Mouse (Mus musculus) lung, embryonic 14.5 days (tissue): ENCODE data around the gene Dlgap1. TPM values are rescaled to one million over a fixed set of nuclear protein-coding genes. Genes with fewer than 3 reads are reported as not detected.
"Not testable (repeated sequence)": the region's sequence is repeated elsewhere in the genome, so short reads cannot be mapped to it uniquely, and the experiment has no call there.

Experiments used
- ATAC-seq: fragments of 200-750 bp; cut with Nextera tagmentation; 2 replicates; pipeline ENCODE4 v1.8.0; 2017; ENCODE audit warnings: mild to moderate bottlenecking, moderate TSS enrichment, moderate library complexity; ENCODE audit not compliant: insufficient read depth
- DNase-seq: peaks from one replicate; pipeline ENCODE4 v3.0.0-alpha.2; 2015
- H3K27ac ChIP-seq: fragments of 300-500 bp; sonication (generic); 2 replicates; pipeline ENCODE4 v1.5.1; 2014; ENCODE audit warnings: low read depth, mild to moderate bottlenecking, moderate library complexity
- H3K27me3 ChIP-seq: fragments of 300-500 bp; sonication (generic); 2 replicates; pipeline ENCODE4 v1.6.1; 2014; ENCODE audit warnings: low read length, control low read depth; ENCODE audit not compliant: insufficient read depth
- H3K36me3 ChIP-seq: fragments of 300-500 bp; sonication (generic); 2 replicates; pipeline ENCODE4 v1.6.1; 2014; ENCODE audit warnings: control low read depth; ENCODE audit not compliant: insufficient read depth
- H3K4me1 ChIP-seq: fragments of 300-500 bp; sonication (generic); 2 replicates; pipeline ENCODE4 v1.6.1; 2014; ENCODE audit warnings: antibody characterized with exemption, control low read depth; ENCODE audit not compliant: insufficient read depth
- H3K4me2 ChIP-seq: fragments of 300-500 bp; sonication (generic); 2 replicates; pipeline ENCODE4 v1.6.1; 2014; ENCODE audit warnings: mild to moderate bottlenecking
- H3K4me3 ChIP-seq: fragments of 300-500 bp; sonication (generic); 2 replicates; pipeline ENCODE4 v1.5.1; 2014; ENCODE audit warnings: low read depth, low read length
- H3K9ac ChIP-seq: fragments of 300-500 bp; sonication (generic); 2 replicates; pipeline ENCODE4 v1.6.1; 2014
- H3K9me3 ChIP-seq: fragments of 300-500 bp; sonication (generic); 2 replicates; pipeline ENCODE4 v1.6.1; 2016; ENCODE audit warnings: low read depth, low read length, control low read depth
- CTCF ChIP-seq: IDR thresholded peaks from 2 replicates; pipeline ENCODE4 v1.5.1; 2016; ENCODE audit warnings: antibody characterized with exemption, low read depth
- whole genome bisulfite sequencing: fragments of 180-500 bp; shearing (Covaris S2); extraction: QIAGEN DNeasy Blood & Tissue Kit; methylation state at CpG from one replicate; pipeline ENCODE4 v1.1.7; 2014; 5-methylcytosine and 5-hydroxymethylcytosine counted together
- polyA plus RNA-seq: library from polyadenylated mRNA; unstranded; fragments of >200 nt; fragmentation: Nextera tagmentation; extraction: Ambion mirVana; gene quantifications from 2 replicates; pipeline ENCODE4 v1.2.1, GENCODE M21; 2014

The Dlgap1 gene
- polyA plus RNA-seq, 1 experiment from 2014 or later: 1.1 TPM

GRCm38 (mm10) chr17:70823083-70823482 is 854.2 kb downstream of the Dlgap1 start:
- Histone ChIP-seq H3K36me3 (no peaks in the 10 kb centered on the region), H3K9ac (no peak overlapping the region), H3K27me3 (peaks cover 11% of the 10 kb centered on the region), H3K4me2 (peak overlapping the region; percentile 16), H3K9me3 (no peaks in the 10 kb centered on the region), H3K4me3 (no peak overlapping the region), H3K27ac (no peak overlapping the region), H3K4me1 (no peaks in the 10 kb centered on the region)
- TF ChIP-seq CTCF: no peak
- DNase-seq (no peak), ATAC-seq (no peak)
- WGBS: 59% methylated on average over 8 of the region's 8 CpGs

- Histone ChIP-seq H3K27me3 (no peaks in the 10 kb centered on the region; the same call in 1 of the 2 replicates), H3K9ac (no peak overlapping the region), H3K36me3 (no peaks in the 10 kb centered on the region), H3K27ac (no peak overlapping the region), H3K9me3 (no peaks in the 10 kb centered on the region), H3K4me3 (no peak overlapping the region), H3K4me1 (no peaks in the 10 kb centered on the region), H3K4me2 (no peak overlapping the region)
- DNase-seq (no peak), ATAC-seq (no peak)
- TF ChIP-seq CTCF: no peak
- WGBS: 69% methylated on average over 12 of the region's 12 CpGs
Measured at GRCm38 (mm10) chr17:70826227-70826626, 857.4 kb downstream of the Dlgap1 start.

GRCm38 (mm10) chr17:70827463-70828179 is 858.7 kb downstream of the Dlgap1 start:
- 57% methylated on average over 11 of the region's 11 CpGs for WGBS
- H3K27ac ChIP-seq: peak overlapping the region; percentile 30; the same call in 1 of the 2 replicates
- not testable (repeated sequence) for H3K9ac ChIP-seq, H3K27me3 ChIP-seq, H3K9me3 ChIP-seq, H3K36me3 ChIP-seq, H3K4me2 ChIP-seq, H3K4me1 ChIP-seq, H3K4me3 ChIP-seq
- peak; percentile 65; the same call in 1 of the 2 replicates for ATAC-seq
- peak; percentile 59 for DNase-seq

- no peak overlapping the region for H3K4me2 ChIP-seq
- no peaks in the 10 kb centered on the region for H3K36me3 ChIP-seq
- H3K27ac ChIP-seq: no peak overlapping the region
- 85% methylated on average over 4 of the region's 4 CpGs for WGBS
- DNase-seq (no peak), ATAC-seq (no peak)
- H3K9ac ChIP-seq: no peak overlapping the region
- H3K4me3 ChIP-seq: no peak overlapping the region
- no peaks in the 10 kb centered on the region; the same call in 1 of the 2 replicates for H3K27me3 ChIP-seq
- no peak for TF ChIP-seq CTCF
- H3K4me1 ChIP-seq: no peaks in the 10 kb centered on the region
- no peaks in the 10 kb centered on the region for H3K9me3 ChIP-seq
Measured at GRCm38 (mm10) chr17:70828180-70828528, 859.3 kb downstream of the Dlgap1 start.

- Histone ChIP-seq H3K9me3 (no peaks in the 10 kb centered on the region), H3K36me3 (no peaks in the 10 kb centered on the region), H3K27me3 (no peaks in the 10 kb centered on the region; the same call in 1 of the 2 replicates), H3K9ac (no peak overlapping the region), H3K4me3 (no peak overlapping the region), H3K4me2 (no peak overlapping the region), H3K27ac (no peak overlapping the region), H3K4me1 (no peaks in the 10 kb centered on the region)
- 89% methylated on average over 2 of the region's 2 CpGs for WGBS
- TF ChIP-seq CTCF: no peak
- no peak for ATAC-seq
- DNase-seq: no peak
Measured at GRCm38 (mm10) chr17:70828569-70828968, 859.7 kb downstream of the Dlgap1 start.

GRCm38 (mm10) chr17:70829217-70829616 is 860.3 kb downstream of the Dlgap1 start:
- Histone ChIP-seq H3K27me3 (no peaks in the 10 kb centered on the region), H3K9ac (no peak overlapping the region), H3K4me3 (no peak overlapping the region), H3K4me1 (no peaks in the 10 kb centered on the region), H3K4me2 (no peak overlapping the region), H3K9me3 (no peaks in the 10 kb centered on the region), H3K36me3 (no peaks in the 10 kb centered on the region), H3K27ac (no peak overlapping the region)
- 75% methylated on average over 6 of the region's 6 CpGs for WGBS
- ATAC-seq: no peak
- no peak for DNase-seq
- TF ChIP-seq CTCF: no peak

GRCm38 (mm10) chr17:70829943-70830715 is 861.3 kb downstream of the Dlgap1 start:
- Histone ChIP-seq H3K9ac (no peak overlapping the region), H3K27ac (no peak overlapping the region), H3K27me3 (no peaks in the 10 kb centered on the region), H3K9me3 (no peaks in the 10 kb centered on the region), H3K4me2 (no peak overlapping the region), H3K4me3 (no peak overlapping the region), H3K4me1 (0 out of 2 replicates have a peak, but pooled peaks cover 1% of the 10 kb centered on the region), H3K36me3 (no peaks in the 10 kb centered on the region)
- 78% methylated on average over 23 of the region's 23 CpGs for WGBS
- no peak for DNase-seq
- ATAC-seq: no peak
- no peak for TF ChIP-seq CTCF
